Mouse (Mus musculus): ENCODE data around the gene Mertk. TPM values are rescaled to one million over a fixed set of nuclear protein-coding genes. Genes with fewer than 3 reads are reported as not detected.

Gene Mertk
- polyA plus RNA-seq, 1 experiment from 2014 or later, result 3.7 TPM

DNA sequence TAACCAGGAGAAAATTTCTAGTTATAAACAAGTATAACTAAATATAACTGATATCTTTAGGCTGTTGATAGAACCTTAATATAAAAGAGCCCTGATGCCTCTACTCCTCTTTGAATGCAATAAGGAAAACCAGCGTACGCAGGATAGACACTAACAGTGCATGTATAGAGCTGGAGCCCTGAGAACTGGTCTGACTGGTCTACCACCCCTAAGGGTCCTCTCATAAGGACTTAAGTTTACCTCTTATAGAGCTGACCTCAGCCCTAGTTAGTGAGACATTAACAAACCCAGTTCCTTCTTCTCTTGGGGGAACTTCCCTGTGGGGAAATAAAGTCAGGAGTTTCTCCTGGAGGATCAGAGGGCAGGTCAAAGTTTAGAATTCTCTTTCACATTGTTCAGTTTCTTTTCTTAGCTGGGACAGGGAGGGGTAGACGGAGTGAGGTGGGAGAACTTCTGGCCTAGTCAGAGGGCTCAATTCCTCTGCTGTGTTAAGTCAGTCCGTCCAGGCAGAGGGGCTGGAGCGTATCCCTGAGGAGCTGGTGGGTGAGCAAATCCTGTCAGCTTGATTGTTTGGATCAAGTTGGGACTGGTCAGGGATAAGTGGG is 23.5 kb downstream of the Mertk start:
- H3K36me3 ChIP-seq, result no peaks in the 10 kb centered on the region
- 83% methylated on average over 5 of the region's 5 CpGs for WGBS
- no peak overlapping the region for H3K9ac ChIP-seq
- H3K4me3 ChIP-seq, result no peak overlapping the region
- no peak overlapping the region for H3K4me2 ChIP-seq
- H3K9me3 ChIP-seq (replicated peaks), result no peaks in the 10 kb centered on the region
- no peaks in the 10 kb centered on the region for H3K27me3 ChIP-seq
- H3K4me1 ChIP-seq (replicated peaks), result peaks cover 8% of the 10 kb centered on the region
- ATAC-seq (replicated peaks; ENCODE audit: insufficient number of reproducible peaks, insufficient read depth, low FRiP score, low read depth), result no peak
- H3K27ac ChIP-seq, result no peak overlapping the region

DNA sequence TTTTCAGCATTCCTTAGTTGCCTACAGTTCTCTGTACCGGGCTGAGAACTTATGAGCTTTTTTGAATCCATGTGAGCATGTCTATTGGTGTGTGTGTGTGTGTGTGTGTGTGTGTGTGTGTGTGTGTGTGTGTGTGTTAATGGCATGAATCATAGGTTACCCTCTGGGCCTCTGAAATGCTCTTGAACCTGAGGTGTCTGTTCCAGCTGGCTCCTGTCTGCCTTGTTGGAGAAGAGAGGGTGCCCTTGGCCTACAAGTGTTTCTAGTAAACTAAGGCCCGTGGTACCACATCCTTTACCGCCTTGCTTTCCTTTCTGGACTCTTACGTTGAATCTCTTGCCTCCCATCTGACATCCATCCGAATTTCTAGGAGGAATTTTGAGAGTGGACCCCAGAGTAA is 27.3 kb downstream of the Mertk start:
- 79% methylated on average over 5 of the region's 5 CpGs for WGBS

DNA sequence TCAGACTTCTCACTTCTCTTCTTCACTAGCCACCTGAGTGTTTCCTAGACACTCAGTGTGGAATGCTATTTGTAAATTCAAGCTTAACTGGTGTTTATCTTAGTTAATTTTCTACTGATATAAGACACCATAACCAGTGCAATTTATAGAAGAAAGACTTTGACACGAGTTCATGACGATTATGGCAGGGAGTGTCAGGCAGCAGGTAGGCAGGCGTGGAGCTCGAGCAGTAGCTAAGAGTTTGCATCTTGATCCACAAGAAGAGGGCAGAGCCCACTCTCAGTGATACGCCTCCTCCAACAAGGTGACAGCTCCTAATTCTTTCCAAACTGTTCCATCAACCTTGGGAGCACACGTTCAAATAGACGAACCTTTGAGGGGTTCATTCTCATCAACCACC is 27.9 kb downstream of the Mertk start:
- H3K4me1 ChIP-seq (replicated peaks), result peaks cover 14% of the 10 kb centered on the region
- no peaks in the 10 kb centered on the region for H3K36me3 ChIP-seq
- H3K9me3 ChIP-seq (replicated peaks), result no peaks in the 10 kb centered on the region
- no peak for ATAC-seq (replicated peaks; ENCODE audit: insufficient number of reproducible peaks, insufficient read depth, low FRiP score, low read depth)
- no peak overlapping the region for H3K27ac ChIP-seq
- H3K4me3 ChIP-seq, result no peak overlapping the region
- H3K27me3 ChIP-seq, result no peaks in the 10 kb centered on the region
- no peak overlapping the region for H3K9ac ChIP-seq
- no peak overlapping the region for H3K4me2 ChIP-seq
- 74% methylated on average over 7 of the region's 7 CpGs for WGBS

More for the DNA sequence above, 27.3 kb downstream of the Mertk start:
- Histone ChIP-seq H3K4me2 (no peak overlapping the region), H3K27me3 (no peaks in the 10 kb centered on the region), H3K4me1 (replicated peaks) (peaks cover 14% of the 10 kb centered on the region), H3K27ac (no peak overlapping the region), H3K9me3 (replicated peaks) (no peaks in the 10 kb centered on the region), H3K9ac (no peak overlapping the region), H3K4me3 (no peak overlapping the region), H3K36me3 (no peaks in the 10 kb centered on the region)
- no peak for ATAC-seq (replicated peaks; ENCODE audit: insufficient number of reproducible peaks, insufficient read depth, low FRiP score, low read depth)

DNA sequence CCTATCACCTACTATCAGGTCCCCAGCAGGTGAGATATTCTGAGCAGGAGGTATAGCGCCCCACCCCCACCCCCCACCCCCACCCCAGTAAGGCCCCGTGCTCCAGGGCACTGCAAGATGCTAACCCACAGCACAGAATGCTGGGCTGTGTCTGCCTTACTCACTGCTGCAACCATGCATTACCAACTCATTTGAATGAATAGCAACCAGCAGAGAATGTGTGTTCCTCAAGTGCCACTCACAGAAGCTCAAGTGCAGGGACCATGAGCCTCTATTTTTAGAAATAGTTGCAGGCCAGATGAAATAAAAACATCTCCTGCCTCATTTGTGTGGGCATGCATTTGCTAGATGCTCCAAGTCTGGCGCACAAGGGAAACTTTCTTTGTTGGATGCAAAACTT is 28.8 kb downstream of the Mertk start:
- Histone ChIP-seq H3K27ac (peak overlapping the region; percentile 66), H3K36me3 (no peaks in the 10 kb centered on the region), H3K27me3 (no peaks in the 10 kb centered on the region), H3K4me2 (peak overlapping the region; percentile 38; the same call in 1 of the 2 replicates), H3K4me1 (replicated peaks) (peaks cover 14% of the 10 kb centered on the region), H3K9ac (no peak overlapping the region), H3K9me3 (replicated peaks) (no peaks in the 10 kb centered on the region), H3K4me3 (no peak overlapping the region)
- WGBS, result 28% methylated on average over 3 of the region's 3 CpGs
- peak; percentile 76 for ATAC-seq (replicated peaks; ENCODE audit: insufficient number of reproducible peaks, insufficient read depth, low FRiP score, low read depth)

DNA sequence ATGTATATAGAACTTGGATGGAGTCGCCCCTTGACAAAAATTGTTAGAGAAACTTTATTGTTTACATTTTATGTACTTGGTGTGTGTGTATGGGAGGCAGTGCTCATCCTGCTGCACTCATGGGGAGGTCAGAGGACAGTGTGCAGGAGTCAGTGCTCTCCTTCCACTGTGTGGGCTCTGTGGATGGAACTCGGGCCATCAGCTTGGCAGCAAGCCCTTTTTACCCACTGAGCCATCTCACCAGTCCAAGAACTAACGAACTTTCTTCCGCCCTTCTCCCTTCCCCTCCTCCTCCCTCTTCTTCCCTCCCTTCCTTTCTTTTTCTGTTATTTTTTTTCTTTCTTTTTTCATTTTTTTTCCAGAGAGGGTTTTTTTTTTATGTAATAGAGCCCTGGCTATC is 29.3 kb downstream of the Mertk start:
- H3K4me3 ChIP-seq, result no peak overlapping the region
- 65% methylated on average over 4 of the region's 4 CpGs for WGBS
- no peaks in the 10 kb centered on the region for H3K9me3 ChIP-seq (replicated peaks)
- ATAC-seq (replicated peaks; ENCODE audit: insufficient number of reproducible peaks, insufficient read depth, low FRiP score, low read depth), result 0 out of 2 replicates have a peak, but pooled peaks have one; percentile 47
- no peaks in the 10 kb centered on the region for H3K36me3 ChIP-seq
- H3K4me2 ChIP-seq, result peak overlapping the region; percentile 38; the same call in 1 of the 2 replicates
- peak overlapping the region; percentile 66 for H3K27ac ChIP-seq
- H3K4me1 ChIP-seq (replicated peaks), result peaks cover 14% of the 10 kb centered on the region
- H3K27me3 ChIP-seq, result no peaks in the 10 kb centered on the region
- no peak overlapping the region for H3K9ac ChIP-seq

DNA sequence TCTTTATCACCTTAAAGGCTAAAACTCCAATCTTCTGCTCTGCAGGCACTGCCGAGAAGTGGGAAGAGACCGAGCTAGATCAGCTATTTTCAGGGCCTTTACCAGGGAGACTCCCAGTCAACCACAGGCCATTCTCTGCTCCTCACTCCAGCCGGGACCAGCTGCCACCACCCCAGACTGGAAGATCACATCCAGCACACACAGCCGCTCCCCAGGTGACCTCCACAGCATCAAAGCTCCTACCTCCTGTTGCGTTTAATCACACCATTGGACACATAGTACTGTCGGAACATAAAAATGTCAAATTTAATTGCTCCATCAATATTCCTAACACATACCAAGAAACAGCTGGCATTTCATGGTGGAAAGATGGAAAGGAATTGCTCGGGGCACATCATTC is 30.4 kb downstream of the Mertk start:
- H3K27ac ChIP-seq, result no peak overlapping the region
- H3K36me3 ChIP-seq, result no peaks in the 10 kb centered on the region
- ATAC-seq (replicated peaks; ENCODE audit: insufficient number of reproducible peaks, insufficient read depth, low FRiP score, low read depth), result no peak
- H3K4me3 ChIP-seq, result no peak overlapping the region
- H3K27me3 ChIP-seq, result no peaks in the 10 kb centered on the region
- H3K9ac ChIP-seq, result no peak overlapping the region
- peaks cover 14% of the 10 kb centered on the region for H3K4me1 ChIP-seq (replicated peaks)
- no peaks in the 10 kb centered on the region for H3K9me3 ChIP-seq (replicated peaks)
- 71% methylated on average over 7 of the region's 7 CpGs for WGBS
- no peak overlapping the region for H3K4me2 ChIP-seq

DNA sequence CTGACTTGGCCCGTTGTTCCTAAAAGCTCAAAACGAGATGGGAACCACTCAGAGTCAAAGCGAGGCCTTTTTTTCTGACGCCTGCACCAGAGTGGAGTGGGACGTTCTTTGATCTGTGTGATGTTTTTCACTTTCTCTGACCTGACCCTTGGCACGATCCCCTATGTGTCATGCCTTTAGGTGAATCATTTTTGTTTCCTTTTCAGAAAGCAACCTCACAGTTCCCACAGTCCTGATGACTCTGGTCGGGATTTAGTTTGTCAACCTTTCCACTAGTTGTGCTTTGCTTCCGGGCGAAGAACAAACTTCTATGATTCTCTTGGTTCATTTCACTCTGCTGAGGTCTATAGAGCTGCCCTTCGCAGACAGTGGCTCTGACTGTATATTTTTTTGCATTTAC is 32.8 kb downstream of the Mertk start:
- Histone ChIP-seq H3K4me1 (replicated peaks) (peaks cover 20% of the 10 kb centered on the region), H3K36me3 (no peaks in the 10 kb centered on the region), H3K27ac (no peak overlapping the region), H3K4me2 (no peak overlapping the region), H3K4me3 (no peak overlapping the region), H3K9ac (no peak overlapping the region), H3K9me3 (replicated peaks) (no peaks in the 10 kb centered on the region), H3K27me3 (no peaks in the 10 kb centered on the region)
- no peak for ATAC-seq (replicated peaks; ENCODE audit: insufficient number of reproducible peaks, insufficient read depth, low FRiP score, low read depth)
- 73% methylated on average over 10 of the region's 10 CpGs for WGBS

DNA sequence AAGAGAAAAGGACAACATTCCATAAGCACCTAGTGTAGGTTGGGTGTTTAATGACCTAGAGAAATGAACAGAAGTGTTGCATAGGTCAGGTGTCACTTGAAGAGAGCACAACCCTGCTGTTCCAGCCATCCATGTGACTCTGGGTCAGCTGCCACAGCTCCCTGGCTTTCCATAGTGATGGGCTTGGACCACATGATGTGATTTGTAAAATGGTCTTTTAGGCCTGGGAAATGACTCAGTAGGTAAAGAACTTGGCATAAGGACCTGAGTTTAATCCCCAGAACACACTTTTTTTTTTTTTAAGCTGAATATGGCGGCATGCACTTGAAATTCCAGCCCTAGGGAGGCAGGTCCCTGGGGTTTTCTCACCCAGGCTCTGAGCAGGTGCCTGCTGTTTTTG is 33.2 kb downstream of the Mertk start:
- no peak for ATAC-seq (replicated peaks; ENCODE audit: insufficient number of reproducible peaks, insufficient read depth, low FRiP score, low read depth)
- Histone ChIP-seq H3K27ac (no peak overlapping the region), H3K27me3 (no peaks in the 10 kb centered on the region), H3K4me2 (no peak overlapping the region), H3K9me3 (replicated peaks) (no peaks in the 10 kb centered on the region), H3K36me3 (no peaks in the 10 kb centered on the region), H3K4me3 (no peak overlapping the region), H3K9ac (no peak overlapping the region), H3K4me1 (replicated peaks) (peaks cover 18% of the 10 kb centered on the region)
- WGBS, result 61% methylated on average over 1 of the region's 1 CpGs

DNA sequence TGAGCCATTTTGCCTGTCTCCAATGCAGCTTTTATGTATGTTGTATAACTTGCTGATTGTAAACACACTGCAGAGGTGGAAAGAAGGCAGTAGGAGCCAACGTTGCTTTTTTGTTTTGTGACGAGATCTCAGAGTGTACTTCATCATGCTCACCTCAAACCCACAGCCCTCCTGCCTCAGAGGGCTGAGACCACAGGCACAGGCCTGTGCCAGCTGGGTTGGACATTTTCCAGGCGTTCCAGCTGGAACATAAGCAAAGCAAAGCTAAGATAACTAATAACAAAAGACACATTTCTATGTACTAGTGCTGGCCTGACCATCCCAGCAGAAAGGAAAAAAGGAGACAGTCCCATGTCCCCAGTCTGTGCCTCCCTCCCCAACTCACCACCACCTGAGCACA is 36.3 kb downstream of the Mertk start:
- H3K27me3 ChIP-seq, result no peaks in the 10 kb centered on the region
- no peak overlapping the region for H3K9ac ChIP-seq
- H3K27ac ChIP-seq, result peak overlapping the region; percentile 31; the same call in 1 of the 2 replicates
- H3K4me1 ChIP-seq (replicated peaks), result peaks cover 6% of the 10 kb centered on the region; the same call in 1 of the 2 replicates
- 24% methylated on average over 3 of the region's 3 CpGs for WGBS
- H3K9me3 ChIP-seq (replicated peaks), result no peaks in the 10 kb centered on the region
- no peak overlapping the region for H3K4me3 ChIP-seq
- H3K36me3 ChIP-seq, result no peaks in the 10 kb centered on the region
- no peak overlapping the region for H3K4me2 ChIP-seq
- no peak for ATAC-seq (replicated peaks; ENCODE audit: insufficient number of reproducible peaks, insufficient read depth, low FRiP score, low read depth)

DNA sequence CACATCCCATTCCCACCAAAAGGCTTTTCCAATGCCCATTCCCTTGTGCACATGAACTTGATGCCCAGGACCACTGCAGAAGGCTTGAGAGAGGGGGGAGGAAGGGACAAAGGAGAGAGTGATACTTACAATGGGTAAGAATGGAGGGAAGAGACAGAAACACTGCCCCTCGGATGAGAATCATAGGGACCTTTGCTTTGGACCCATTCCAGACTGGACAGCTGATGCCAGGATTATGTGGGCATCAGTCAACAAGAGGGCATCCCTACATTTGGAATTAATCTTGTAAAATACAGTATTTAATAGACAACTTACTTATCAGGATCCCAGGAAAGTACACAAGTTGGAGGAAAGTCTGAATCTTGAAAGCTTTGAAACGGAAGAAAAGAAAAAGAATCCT is 38.3 kb downstream of the Mertk start:
- no peak overlapping the region for H3K4me3 ChIP-seq
- no peaks in the 10 kb centered on the region for H3K9me3 ChIP-seq (replicated peaks)
- H3K4me1 ChIP-seq (replicated peaks), result peaks cover 6% of the 10 kb centered on the region; the same call in 1 of the 2 replicates
- no peak overlapping the region for H3K4me2 ChIP-seq
- WGBS, result 83% methylated on average over 2 of the region's 2 CpGs
- H3K27ac ChIP-seq, result no peak overlapping the region
- no peaks in the 10 kb centered on the region for H3K36me3 ChIP-seq
- H3K9ac ChIP-seq, result no peak overlapping the region
- no peaks in the 10 kb centered on the region for H3K27me3 ChIP-seq
- ATAC-seq (replicated peaks; ENCODE audit: insufficient number of reproducible peaks, insufficient read depth, low FRiP score, low read depth), result no peak

DNA sequence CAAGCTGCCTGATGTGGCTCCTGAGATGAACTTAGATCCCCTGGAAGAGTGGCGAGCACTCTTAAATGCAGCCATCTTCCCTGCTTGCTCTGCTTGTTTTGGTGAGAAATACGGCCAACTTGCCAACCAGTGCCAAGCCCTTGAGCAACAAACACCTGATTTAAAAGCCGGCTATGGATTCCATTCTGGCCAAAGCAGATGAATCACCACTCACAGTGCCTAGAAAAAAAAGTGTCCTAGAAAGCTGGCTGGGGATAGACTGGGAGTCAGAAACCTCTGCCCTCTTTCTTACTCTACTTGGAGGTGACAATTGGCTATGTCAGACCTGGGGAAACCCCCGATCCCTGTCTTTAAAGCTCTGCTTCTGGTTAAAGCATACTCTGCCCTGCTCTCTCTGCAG is 39.0 kb downstream of the Mertk start:
- H3K36me3 ChIP-seq, result no peaks in the 10 kb centered on the region
- H3K9me3 ChIP-seq (replicated peaks), result no peaks in the 10 kb centered on the region
- H3K9ac ChIP-seq, result no peak overlapping the region
- ATAC-seq (replicated peaks; ENCODE audit: insufficient number of reproducible peaks, insufficient read depth, low FRiP score, low read depth), result no peak
- no peak overlapping the region for H3K27ac ChIP-seq
- 77% methylated on average over 4 of the region's 4 CpGs for WGBS
- H3K27me3 ChIP-seq, result no peaks in the 10 kb centered on the region
- H3K4me1 ChIP-seq (replicated peaks), result peaks cover 6% of the 10 kb centered on the region; the same call in 1 of the 2 replicates
- no peak overlapping the region for H3K4me3 ChIP-seq
- H3K4me2 ChIP-seq, result no peak overlapping the region

DNA sequence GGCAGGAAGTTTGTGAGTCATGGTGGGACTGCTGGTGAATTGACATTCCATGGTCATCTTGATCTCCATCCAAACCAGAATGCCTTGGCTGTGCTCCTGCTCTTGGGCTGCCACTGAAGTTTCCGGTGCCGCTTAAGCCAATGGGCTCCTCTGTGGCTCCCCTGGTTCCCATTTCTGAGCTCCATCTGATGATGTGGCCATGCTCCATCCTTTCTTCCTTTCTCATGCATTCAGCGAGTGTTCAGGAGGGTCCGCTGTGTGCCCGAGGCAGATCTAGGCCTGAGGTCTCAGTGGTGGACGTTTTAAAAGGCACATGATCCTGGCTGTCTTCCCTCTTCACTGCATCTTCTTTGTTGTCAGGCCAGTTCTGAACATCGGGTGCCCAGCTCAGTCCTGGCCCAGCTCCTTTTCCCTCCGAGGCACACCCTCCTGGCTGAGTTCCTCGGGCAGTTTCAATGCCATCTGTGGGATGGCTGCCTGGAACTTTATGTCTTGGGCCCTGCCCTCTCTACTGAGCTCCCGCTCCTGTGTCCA is 40.0 kb downstream of the Mertk start:
- 81% methylated on average over 10 of the region's 10 CpGs for WGBS
- no peaks in the 10 kb centered on the region for H3K36me3 ChIP-seq

More for the DNA sequence above, 40.0 kb downstream of the Mertk start:
- peaks cover 6% of the 10 kb centered on the region; the same call in 1 of the 2 replicates for H3K4me1 ChIP-seq (replicated peaks)
- H3K9me3 ChIP-seq (replicated peaks), result no peaks in the 10 kb centered on the region
- H3K4me2 ChIP-seq, result no peak overlapping the region
- no peaks in the 10 kb centered on the region for H3K27me3 ChIP-seq
- H3K9ac ChIP-seq, result no peak overlapping the region
- no peak overlapping the region for H3K27ac ChIP-seq
- ATAC-seq (replicated peaks; ENCODE audit: insufficient number of reproducible peaks, insufficient read depth, low FRiP score, low read depth), result no peak
- H3K4me3 ChIP-seq, result no peak overlapping the region

Data from heart, embryonic 15.5 days (tissue).